Mouse (Mus musculus): Measurements from ENCODE around the gene Ankrd16. TPM values are rescaled to one million over a fixed set of nuclear protein-coding genes. Genes with fewer than 3 reads are reported as not detected.
A peak's percentile ranks its signal among the peaks of the same experiment; 100 is the strongest.

Ankrd16 gene
- 44.0 and 44.3 TPM in 2 replicates for polyA plus RNA-seq (2015; fragmentation: Nextera tagmentation; extraction: Ambion mirVana)

GRCm38 (mm10) chr2:11777091-11778068, at the start of gene Ankrd16, which contains the start of gene Fbh1:
Gene Ankrd16 (plus strand): TSS chr2:11777876.
Gene Fbh1 (minus strand): TSS chr2:11777582.
- peak within 1 kb of the TSS; percentile 73 for H3K4me3 ChIP-seq (replicated peaks)
- H3K27ac ChIP-seq, result peak within 1 kb of the TSS; percentile 99
- peaks cover 10% of the 10 kb centered on the region for H3K36me3 ChIP-seq
- H3K4me2 ChIP-seq, result peak within 1 kb of the TSS; percentile 91
- no peaks in the 10 kb centered on the region for H3K27me3 ChIP-seq (replicated peaks)
- H3K4me1 ChIP-seq, result peaks cover 18% of the 10 kb centered on the region
- H3K9ac ChIP-seq, result peak within 1 kb of the TSS; percentile 77
- under 1% methylated on average over 72 of the region's 73 CpGs for WGBS
- ATAC-seq (ENCODE audit: insufficient read depth, low FRiP score, low read depth), result peak; percentile 97
- no peaks in the 10 kb centered on the region for H3K9me3 ChIP-seq

GRCm38 (mm10) chr2:11729091-11729490, 48.6 kb upstream of the Ankrd16 start:
- ATAC-seq (ENCODE audit: insufficient read depth, low FRiP score, low read depth), result no peak
- H3K36me3 ChIP-seq, result no peaks in the 10 kb centered on the region
- H3K9me3 ChIP-seq, result no peaks in the 10 kb centered on the region
- H3K27ac ChIP-seq, result no peak overlapping the region
- H3K4me3 ChIP-seq (replicated peaks), result no peak overlapping the region
- no peaks in the 10 kb centered on the region for H3K27me3 ChIP-seq (replicated peaks)
- no peaks in the 10 kb centered on the region for H3K4me1 ChIP-seq
- no peak overlapping the region for H3K9ac ChIP-seq
- H3K4me2 ChIP-seq, result no peak overlapping the region
- 51% methylated on average over 3 of the region's 3 CpGs for WGBS

GRCm38 (mm10) chr2:11732978-11733377, 44.7 kb upstream of the Ankrd16 start:
- Histone ChIP-seq H3K9me3 (no peaks in the 10 kb centered on the region), H3K4me2 (no peak overlapping the region), H3K4me3 (replicated peaks) (no peak overlapping the region), H3K36me3 (no peaks in the 10 kb centered on the region), H3K27ac (no peak overlapping the region), H3K9ac (no peak overlapping the region), H3K4me1 (no peaks in the 10 kb centered on the region), H3K27me3 (replicated peaks) (no peaks in the 10 kb centered on the region)
- WGBS, result 74% methylated on average over 5 of the region's 5 CpGs
- ATAC-seq (ENCODE audit: insufficient read depth, low FRiP score, low read depth), result no peak

- no peak for ATAC-seq (ENCODE audit: insufficient read depth, low FRiP score, low read depth)
- Histone ChIP-seq H3K27ac (no peak overlapping the region), H3K4me2 (no peak overlapping the region), H3K4me1 (no peaks in the 10 kb centered on the region), H3K9me3 (no peaks in the 10 kb centered on the region), H3K27me3 (replicated peaks) (no peaks in the 10 kb centered on the region), H3K36me3 (peaks cover 2% of the 10 kb centered on the region), H3K4me3 (replicated peaks) (no peak overlapping the region), H3K9ac (no peak overlapping the region)
- 74% methylated on average over 6 of the region's 6 CpGs for WGBS
Observed at GRCm38 (mm10) chr2:11735853-11736252, 41.8 kb upstream of the Ankrd16 start.

GRCm38 (mm10) chr2:11738794-11739193, 38.9 kb upstream of the Ankrd16 start:
- ATAC-seq (ENCODE audit: insufficient read depth, low FRiP score, low read depth), result no peak

GRCm38 (mm10) chr2:11739516-11740051, 38.1 kb upstream of the Ankrd16 start:
- Histone ChIP-seq H3K4me1 (no peaks in the 10 kb centered on the region), H3K9me3 (no peaks in the 10 kb centered on the region), H3K27ac (no peak overlapping the region), H3K27me3 (replicated peaks) (no peaks in the 10 kb centered on the region), H3K36me3 (peaks cover 33% of the 10 kb centered on the region), H3K4me3 (replicated peaks) (no peak overlapping the region), H3K4me2 (no peak overlapping the region), H3K9ac (no peak overlapping the region)
- ATAC-seq (ENCODE audit: insufficient read depth, low FRiP score, low read depth), result no peak
- 93% methylated on average over 4 of the region's 4 CpGs for WGBS

More at GRCm38 (mm10) chr2:11738794-11739193, 38.9 kb upstream of the Ankrd16 start:
- Histone ChIP-seq H3K4me3 (replicated peaks) (no peak overlapping the region), H3K27ac (no peak overlapping the region), H3K4me2 (no peak overlapping the region), H3K9ac (no peak overlapping the region), H3K4me1 (no peaks in the 10 kb centered on the region), H3K36me3 (peaks cover 30% of the 10 kb centered on the region), H3K9me3 (no peaks in the 10 kb centered on the region), H3K27me3 (replicated peaks) (no peaks in the 10 kb centered on the region)
- 89% methylated on average over 3 of the region's 3 CpGs for WGBS

GRCm38 (mm10) chr2:11762541-11762940, 15.1 kb upstream of the Ankrd16 start:
- Histone ChIP-seq H3K4me1 (no peaks in the 10 kb centered on the region), H3K4me3 (replicated peaks) (no peak overlapping the region), H3K27me3 (replicated peaks) (no peaks in the 10 kb centered on the region), H3K4me2 (no peak overlapping the region), H3K36me3 (peaks cover 73% of the 10 kb centered on the region), H3K9me3 (no peaks in the 10 kb centered on the region), H3K27ac (no peak overlapping the region), H3K9ac (no peak overlapping the region)
- WGBS, result 92% methylated on average over 4 of the region's 4 CpGs
- no peak for ATAC-seq (ENCODE audit: insufficient read depth, low FRiP score, low read depth)

GRCm38 (mm10) chr2:11765694-11766093, 12.0 kb upstream of the Ankrd16 start:
- no peaks in the 10 kb centered on the region for H3K9me3 ChIP-seq
- H3K36me3 ChIP-seq, result peaks cover 61% of the 10 kb centered on the region
- H3K27me3 ChIP-seq (replicated peaks), result no peaks in the 10 kb centered on the region
- H3K4me2 ChIP-seq, result no peak overlapping the region
- no peak for ATAC-seq (ENCODE audit: insufficient read depth, low FRiP score, low read depth)
- no peak overlapping the region for H3K27ac ChIP-seq
- WGBS, result 78% methylated on average over 4 of the region's 4 CpGs
- no peak overlapping the region for H3K4me3 ChIP-seq (replicated peaks)
- H3K9ac ChIP-seq, result no peak overlapping the region
- no peaks in the 10 kb centered on the region for H3K4me1 ChIP-seq

GRCm38 (mm10) chr2:11766485-11767160, 11.1 kb upstream of the Ankrd16 start:
- H3K4me3 ChIP-seq (replicated peaks), result no peak overlapping the region
- H3K9me3 ChIP-seq, result no peaks in the 10 kb centered on the region
- no peak overlapping the region for H3K27ac ChIP-seq
- ATAC-seq (ENCODE audit: insufficient read depth, low FRiP score, low read depth), result no peak
- no peaks in the 10 kb centered on the region for H3K4me1 ChIP-seq
- H3K9ac ChIP-seq, result no peak overlapping the region
- H3K27me3 ChIP-seq (replicated peaks), result no peaks in the 10 kb centered on the region
- H3K4me2 ChIP-seq, result no peak overlapping the region
- 79% methylated on average over 5 of the region's 5 CpGs for WGBS
- peaks cover 54% of the 10 kb centered on the region for H3K36me3 ChIP-seq

- Histone ChIP-seq H3K4me1 (no peaks in the 10 kb centered on the region), H3K27ac (no peak overlapping the region), H3K27me3 (replicated peaks) (no peaks in the 10 kb centered on the region), H3K9ac (no peak overlapping the region), H3K4me3 (replicated peaks) (no peak overlapping the region), H3K36me3 (peaks cover 48% of the 10 kb centered on the region), H3K9me3 (no peaks in the 10 kb centered on the region), H3K4me2 (no peak overlapping the region)
- no peak for ATAC-seq (ENCODE audit: insufficient read depth, low FRiP score, low read depth)
- WGBS, result 88% methylated on average over 10 of the region's 10 CpGs
Observed at GRCm38 (mm10) chr2:11767161-11767545, 10.5 kb upstream of the Ankrd16 start.

- Histone ChIP-seq H3K4me2 (no peak overlapping the region), H3K36me3 (peaks cover 21% of the 10 kb centered on the region), H3K4me3 (replicated peaks) (no peak overlapping the region), H3K4me1 (peaks cover 3% of the 10 kb centered on the region; the same call in 1 of the 2 replicates), H3K27me3 (replicated peaks) (no peaks in the 10 kb centered on the region), H3K9me3 (no peaks in the 10 kb centered on the region), H3K9ac (no peak overlapping the region), H3K27ac (no peak overlapping the region)
- ATAC-seq (ENCODE audit: insufficient read depth, low FRiP score, low read depth), result no peak
- 84% methylated on average over 4 of the region's 4 CpGs for WGBS
Observed at GRCm38 (mm10) chr2:11771701-11772100, 6.0 kb upstream of the Ankrd16 start.

GRCm38 (mm10) chr2:11772401-11772800, 5.3 kb upstream of the Ankrd16 start:
- no peak overlapping the region for H3K4me2 ChIP-seq
- peaks cover 14% of the 10 kb centered on the region; the same call in 1 of the 2 replicates for H3K36me3 ChIP-seq
- H3K4me3 ChIP-seq (replicated peaks), result no peak overlapping the region
- no peak overlapping the region for H3K9ac ChIP-seq
- no peak overlapping the region for H3K27ac ChIP-seq
- H3K4me1 ChIP-seq, result peaks cover 3% of the 10 kb centered on the region; the same call in 1 of the 2 replicates
- WGBS, result 86% methylated on average over 4 of the region's 4 CpGs
- no peak for ATAC-seq (ENCODE audit: insufficient read depth, low FRiP score, low read depth)
- H3K27me3 ChIP-seq (replicated peaks), result no peaks in the 10 kb centered on the region
- no peaks in the 10 kb centered on the region for H3K9me3 ChIP-seq

Data from stomach, embryonic 15.5 days (tissue).